Mouse (Mus musculus): Measurements from ENCODE around the gene Hist1h3f.
A peak's percentile ranks its signal among the peaks of the same experiment; 100 is the strongest.

Gene Hist1h3f

GRCm38 (mm10) chr13:23518885-23519284 lies 25.0 kb upstream of the Hist1h3f start:
- peak; percentile 66 to 84 for DNase-seq

- DNase-seq = peak; percentile 64 to 81
These were observed 24.4 kb upstream of the Hist1h3f start for GRCm38 (mm10) chr13:23519416-23519815.

DNA sequence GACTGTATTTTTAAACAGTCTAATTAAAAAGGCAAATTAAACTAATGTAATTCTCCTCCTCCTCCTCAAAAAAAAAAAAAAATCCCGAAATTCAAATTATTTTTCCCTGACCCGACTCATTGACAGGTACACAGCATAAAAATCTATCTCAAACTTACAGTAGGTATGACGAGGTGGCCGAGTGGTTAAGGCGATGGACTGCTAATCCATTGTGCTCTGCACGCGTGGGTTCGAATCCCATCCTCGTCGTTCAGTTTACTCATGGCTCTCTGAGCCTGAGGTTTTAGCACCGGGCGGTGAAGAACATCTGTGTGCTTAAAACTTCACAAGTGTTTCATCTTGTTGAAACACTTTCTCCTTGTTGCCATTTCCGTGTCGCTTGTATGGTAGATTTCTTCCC lies 22.1 kb upstream of the Hist1h3f start:
- peak; percentile 64 to 78 for DNase-seq

DNA sequence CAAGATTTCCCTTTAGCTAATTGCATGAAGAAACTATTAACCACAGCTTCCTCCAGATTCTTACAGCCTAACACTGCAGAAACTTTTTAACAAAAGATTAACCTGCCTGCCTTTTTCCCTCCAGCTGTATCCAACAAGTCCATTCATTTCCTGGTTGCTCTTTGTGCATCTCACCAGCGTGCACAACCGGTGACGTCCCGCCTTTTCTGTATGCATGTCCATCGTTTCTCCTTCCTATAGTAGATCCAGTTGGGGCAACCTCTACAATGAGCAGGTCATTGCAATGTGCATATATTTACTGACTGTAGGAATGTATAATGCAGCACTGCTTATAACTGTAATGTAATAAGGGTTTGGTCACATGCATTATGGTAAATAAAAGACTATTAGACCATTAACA lies 19.9 kb upstream of the Hist1h3f start:
- DNase-seq = no peak

GRCm38 (mm10) chr13:23524654-23525053 lies 19.2 kb upstream of the Hist1h3f start:
- DNase-seq = peak; percentile 73 to 75

DNA sequence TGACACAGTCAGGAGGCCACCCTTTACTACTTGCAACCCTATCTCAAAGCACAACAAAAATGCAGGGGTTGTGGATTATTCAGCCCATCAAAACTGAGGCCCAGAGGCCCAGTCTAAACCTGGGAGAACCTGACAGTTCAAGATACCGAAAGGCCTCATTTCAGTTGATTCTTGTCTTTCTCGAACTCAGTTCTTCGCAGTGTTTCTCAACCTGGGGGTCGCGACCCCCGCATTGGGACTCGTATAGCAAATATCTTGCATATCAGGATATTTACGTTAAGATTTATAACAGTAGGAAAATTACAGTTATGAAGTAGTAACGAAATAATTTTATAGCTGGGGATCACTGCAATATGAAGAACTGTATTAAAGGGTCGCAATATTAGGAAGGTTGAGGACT lies 18.0 kb upstream of the Hist1h3f start:
- no peak for DNase-seq

DNA sequence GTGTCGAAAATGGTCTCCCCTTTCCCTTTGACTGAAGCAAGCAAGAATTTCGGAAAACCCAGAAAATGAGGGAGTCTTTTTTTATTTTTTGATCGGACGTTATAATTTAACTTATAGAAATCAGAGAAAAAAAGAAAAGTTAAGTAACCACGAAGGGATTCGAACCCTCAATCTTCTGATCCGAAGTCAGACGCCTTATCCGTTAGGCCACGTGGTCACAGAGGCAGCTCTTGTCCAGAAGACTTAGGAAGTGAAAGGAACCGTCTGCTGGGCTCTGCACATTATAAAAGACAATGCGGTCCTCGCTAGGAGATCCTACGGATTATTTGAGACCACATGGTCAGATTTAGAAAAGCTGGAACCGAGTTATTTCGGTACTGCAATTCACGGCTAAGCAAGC lies 17.5 kb upstream of the Hist1h3f start:
- DNase-seq = peak; percentile 82 to 89

DNA sequence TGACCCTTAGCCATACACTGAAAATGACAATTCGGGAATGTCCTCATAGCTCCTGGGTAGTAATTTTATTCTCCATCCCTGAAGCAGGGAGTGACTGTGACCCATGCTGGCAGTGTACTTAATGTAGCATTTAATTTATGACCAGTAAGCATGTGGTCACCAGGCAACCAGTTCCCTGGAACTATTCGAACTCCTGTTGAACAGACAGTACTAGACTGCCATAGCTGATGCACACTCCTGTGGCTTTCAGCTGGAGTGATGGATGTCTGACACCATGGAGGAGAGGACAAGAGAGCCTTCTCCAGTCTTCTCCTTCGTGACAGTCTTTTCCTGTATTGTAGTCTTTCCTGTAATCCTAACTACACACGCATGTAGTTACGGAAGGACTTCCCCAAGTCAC lies 14.8 kb upstream of the Hist1h3f start:
- no peak for DNase-seq

DNA sequence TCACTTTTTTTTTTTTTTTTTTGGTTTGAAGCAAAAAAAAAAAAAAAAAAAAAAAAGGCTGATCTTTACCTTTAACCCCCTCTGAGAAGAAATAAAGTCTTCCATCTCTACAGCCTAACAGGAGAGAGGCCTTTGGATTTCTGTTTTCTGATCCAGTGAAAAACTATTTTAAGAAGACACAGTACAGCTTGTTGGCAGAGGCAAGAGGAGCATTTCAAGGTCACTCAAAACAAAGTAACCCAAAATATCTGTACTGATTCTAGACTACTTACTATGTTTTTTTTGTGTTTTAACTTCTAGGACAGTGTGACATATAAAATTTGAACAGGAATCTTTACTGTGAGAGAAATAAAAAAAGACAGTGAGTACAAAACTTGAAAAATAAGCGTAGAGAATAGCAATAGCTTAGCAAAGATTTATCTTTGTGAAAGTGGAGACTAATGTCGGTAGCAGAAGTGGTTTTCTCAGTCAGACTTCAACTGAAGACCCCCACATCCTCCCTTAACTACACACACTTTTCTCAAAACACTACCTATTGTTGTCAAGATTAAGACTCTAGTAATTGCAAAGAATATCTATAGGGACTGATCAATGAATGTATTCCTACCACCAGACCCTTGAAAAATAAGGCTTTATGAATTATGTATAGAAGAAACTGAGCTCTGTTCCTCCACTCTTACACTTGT lies 14.2 kb upstream of the Hist1h3f start:
- DNase-seq = no peak

DNA sequence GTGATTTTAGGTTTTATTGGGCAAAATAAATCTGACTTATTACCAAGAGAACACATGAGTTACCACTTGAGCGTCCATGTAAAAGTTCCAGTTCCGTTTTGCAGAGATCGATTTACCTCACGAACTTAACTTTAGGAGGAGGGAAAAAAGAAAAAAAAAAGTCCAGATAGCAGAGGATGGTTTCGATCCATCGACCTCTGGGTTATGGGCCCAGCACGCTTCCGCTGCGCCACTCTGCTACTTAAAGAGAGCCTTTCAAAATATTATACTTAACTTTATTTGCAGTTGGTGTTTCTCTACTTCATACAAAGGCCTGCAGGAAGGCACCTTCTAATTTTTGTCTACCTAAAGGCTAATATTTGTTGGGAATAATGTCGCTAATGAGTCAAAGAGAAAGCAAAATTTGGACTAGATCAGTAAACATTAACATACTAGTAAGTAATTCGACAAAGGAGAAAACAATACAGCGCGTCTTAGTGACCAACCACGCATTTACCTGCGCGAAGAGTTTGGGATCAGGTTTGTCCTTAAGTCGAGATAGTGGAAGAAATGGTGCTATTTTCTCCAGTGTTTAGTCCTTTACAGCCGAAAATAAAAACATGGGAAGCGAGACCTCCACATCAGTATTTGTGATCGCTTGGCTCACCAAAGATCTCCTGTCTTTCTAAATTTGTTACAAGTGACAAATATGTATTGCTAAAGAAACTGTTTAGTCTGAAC lies 13.5 kb upstream of the Hist1h3f start:
- DNase-seq = peak; percentile 43 to 67

GRCm38 (mm10) chr13:23530901-23531875 lies 12.7 kb upstream of the Hist1h3f start, which contains the start of gene Hist1h4h:
Gene Hist1h4h, plus strand, starts transcription at chr13:23531050.
- peak; percentile 95 to 97 for DNase-seq

GRCm38 (mm10) chr13:23532262-23533075 lies 11.4 kb upstream of the Hist1h3f start:
- DNase-seq = no peak

- peak; percentile 66 to 77 for DNase-seq
These were observed 10.1 kb upstream of the Hist1h3f start, which contains the start of gene Hist1h2af for GRCm38 (mm10) chr13:23533560-23534367. Gene Hist1h2af, plus strand, starts transcription at chr13:23533906.

DNA sequence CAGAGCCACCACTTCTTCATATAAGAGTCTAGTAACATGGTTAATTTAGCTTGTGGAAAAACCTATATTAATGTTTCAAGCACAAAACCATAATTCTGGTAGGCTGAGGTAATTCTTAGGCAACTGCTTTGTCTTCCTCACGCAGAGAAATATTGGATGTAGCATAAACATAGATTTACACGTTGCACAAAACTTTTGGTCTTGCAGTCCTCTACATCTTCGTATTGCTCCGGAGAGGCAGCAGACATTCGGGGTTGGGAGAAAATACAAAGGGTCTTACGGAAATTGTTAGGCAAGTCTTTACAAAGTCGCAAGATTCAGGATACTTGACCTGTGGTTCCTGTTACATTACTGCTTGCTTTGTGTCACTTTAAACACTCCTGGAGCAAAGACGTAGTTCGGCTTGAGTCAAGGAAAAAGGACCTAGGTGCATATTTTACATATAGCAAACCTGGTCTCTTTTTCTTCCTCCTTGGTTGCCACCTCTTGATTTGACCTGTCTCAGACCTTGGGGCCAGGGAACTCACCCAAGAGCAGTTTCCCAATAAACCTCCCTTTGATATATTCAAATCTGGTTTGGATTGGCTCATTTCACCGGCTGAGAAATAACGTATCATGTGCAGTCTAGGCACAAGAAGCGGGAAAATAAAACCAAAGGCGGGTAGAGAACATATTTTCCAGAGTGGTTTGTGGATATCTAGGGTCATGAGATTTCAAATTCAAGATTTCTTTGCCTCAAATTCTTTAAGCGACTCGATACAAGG lies 9.3 kb upstream of the Hist1h3f start:
- DNase-seq = no peak

- DNase-seq = peak; percentile 81 to 88
These were observed 8.4 kb upstream of the Hist1h3f start, which contains the start of gene Hist1h3g for GRCm38 (mm10) chr13:23535137-23536075. Gene Hist1h3g, plus strand, starts transcription at chr13:23535422.

DNA sequence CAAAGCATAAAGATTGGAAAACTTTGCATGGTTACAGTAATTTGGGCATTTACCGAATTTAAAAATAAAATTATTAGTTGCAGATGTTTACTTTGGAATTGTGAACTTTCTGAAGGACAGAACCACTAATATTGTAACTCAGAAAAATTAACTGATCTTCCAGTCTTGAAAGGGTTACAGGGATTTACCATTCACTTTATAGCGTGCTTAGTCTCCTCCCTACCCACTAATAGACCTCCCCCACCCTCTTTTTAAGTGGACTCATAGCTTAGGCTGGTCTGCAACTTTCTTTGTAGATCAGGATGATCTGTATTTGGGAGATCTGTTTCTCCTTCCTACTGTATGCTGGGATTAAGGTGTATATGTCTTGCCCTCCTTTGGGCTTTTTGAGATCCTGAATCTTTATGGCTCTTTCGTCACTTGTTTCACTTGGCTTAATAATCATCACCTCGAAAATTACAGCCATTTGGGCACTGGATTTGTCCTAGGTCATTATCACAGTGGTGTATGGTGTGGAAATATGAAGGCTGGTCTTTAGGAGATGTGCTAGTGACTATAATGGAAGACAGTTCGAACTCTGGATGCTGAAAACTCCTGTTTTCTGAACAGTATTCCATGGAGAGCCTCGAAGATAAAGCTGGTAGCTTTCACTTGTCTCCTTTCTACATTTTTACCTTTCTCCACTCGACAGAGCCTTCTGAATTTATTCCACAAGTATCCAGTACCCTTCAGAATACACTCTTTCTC lies 7.6 kb upstream of the Hist1h3f start:
- no peak for DNase-seq

DNA sequence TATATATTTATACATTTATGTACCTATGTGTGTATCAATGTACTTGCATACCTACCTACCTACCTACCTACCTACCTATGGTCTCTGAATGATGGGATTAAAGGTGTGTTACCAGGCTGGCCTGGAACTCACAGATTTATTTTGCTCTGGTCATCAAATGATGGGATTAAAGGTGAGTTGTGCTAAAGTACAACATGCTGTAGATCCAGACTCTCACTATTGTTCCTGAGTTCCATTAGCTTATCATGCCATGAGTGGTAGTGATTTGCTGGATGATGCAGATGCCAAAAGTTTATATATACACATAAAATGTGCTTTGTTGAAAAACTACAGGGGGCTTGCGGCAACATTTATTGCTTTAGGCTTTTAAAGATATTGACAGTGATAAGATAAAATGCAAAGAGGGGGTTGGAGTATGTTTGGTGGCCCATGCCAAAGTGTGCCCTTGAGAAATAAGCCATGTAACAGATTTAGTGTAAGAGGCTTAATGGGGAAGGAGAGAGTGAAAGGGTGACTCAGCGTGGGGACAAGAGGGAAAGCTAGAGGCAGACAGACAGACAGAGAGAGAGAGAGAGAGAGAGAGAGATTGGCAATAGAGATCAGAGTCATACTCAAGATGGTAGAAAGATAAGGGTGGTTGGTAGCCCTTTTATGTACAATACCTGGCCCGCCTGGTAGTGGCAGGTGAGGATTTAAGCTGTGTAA lies 6.7 kb upstream of the Hist1h3f start:
- DNase-seq = no peak

- DNase-seq = no peak
These were observed 5.6 kb upstream of the Hist1h3f start for GRCm38 (mm10) chr13:23538249-23538648.

Measured in cerebellum, adult 18-20 months (tissue).